21 mouse cellular contexts compared by ENCODE assay signal in genomic region chr13:93866638-93867037, GRCm38 (mm10).
DNase-seq lines count a peak whose midpoint lies in the region; ATAC-seq lines count a peak whose summit lies in the region.
"Had no signal": no experiment of that assay in that cellular context is flagged by ENCODE, and none has a peak within 500 bp of the region (broad histone marks: within the 10 kb centered on the region; RNA-seq: fewer than 3 reads in every experiment).

No protein-coding gene starts in this region.

- H3K4me3 ChIP-seq in heart, embryonic 14.5 days (ENCODE audit: control insufficient read depth in 1 of 2, insufficient read depth in 1 of 2, low read depth in 1 of 2, low read length in 2 of 2), result no peak overlapping the region
- H3K4me3 ChIP-seq: gastrocnemius, adult 2 months; hindbrain, embryonic 12.5 days; layer of hippocampus, adult 2 months; liver, embryonic 15.5 days had no signal

- H3K9ac ChIP-seq in heart, embryonic 14.5 days (ENCODE audit: low read length), result no peak overlapping the region
- H3K9ac ChIP-seq: hindbrain, embryonic 12.5 days; liver, embryonic 15.5 days had no signal

- WGBS in heart, embryonic 14.5 days, result 49% methylated on average over 5 of the region's 5 CpGs

- H3K4me2 ChIP-seq in heart, embryonic 14.5 days (ENCODE audit: low read length), result no peak overlapping the region
- H3K4me2 ChIP-seq: hindbrain, embryonic 12.5 days; liver, embryonic 15.5 days had no signal

- H3K27me3 ChIP-seq in heart, embryonic 14.5 days (ENCODE audit: control insufficient read depth, insufficient read depth, low read length), result no peaks in the 10 kb centered on the region
- H3K27me3 ChIP-seq: CH12.LX; hindbrain, embryonic 12.5 days; liver, embryonic 15.5 days had no signal

- no peaks in the 10 kb centered on the region for H3K9me3 ChIP-seq in heart, embryonic 14.5 days (ENCODE audit: control insufficient read depth, low read length)
- H3K9me3 ChIP-seq: liver, embryonic 15.5 days had no signal

- ATAC-seq in cerebellum, adult (ENCODE audit: insufficient number of reproducible peaks, low FRiP score, low TSS enrichment), result 0 out of 2 replicates have a peak, but pooled peaks have one; percentile 37
- ATAC-seq in heart, embryonic 14.5 days (ENCODE audit: insufficient number of reproducible peaks, insufficient read depth, low FRiP score, low read depth), result 0 out of 2 replicates have a peak, but pooled peaks have one; percentile 57
- ATAC-seq: inflammation-experienced regulatory T-cells, adult 6 months had no signal

- peak overlapping the region in 1 of 2 experiments; percentile 28; a peak in 1 of 4 replicates for H3K27ac ChIP-seq in heart, embryonic 14.5 days (replicated peaks in 1 of 2; ENCODE audit: control insufficient read depth in 1 of 2, insufficient read depth in 1 of 2, low read depth in 2 of 2, low read length in 2 of 2)
- H3K27ac ChIP-seq: gastrocnemius, adult 2 months; hindbrain, embryonic 12.5 days; layer of hippocampus, adult 2 months; liver, embryonic 15.5 days had no signal

- H3K4me1 ChIP-seq in heart, embryonic 14.5 days (ENCODE audit: control insufficient read depth in 2 of 2, insufficient read depth in 2 of 2, low read length in 2 of 2), result peaks cover 0 to 6% of the 10 kb centered on the region in 2 experiments; a peak in 1 of 4 replicates

- DNase-seq in cerebellum, adult 9-10 months, result no peak
- DNase-seq in heart, postnatal 36 days, result no peak
- peak; percentile 34 for DNase-seq in lung, postnatal 10 days
- DNase-seq in lung, postnatal 36 days, result no peak
- DNase-seq in adipocyte (ENCODE audit: low spot score), result peak; percentile 8
- no peak for DNase-seq in kidney, adult 8-10 months
- DNase-seq: embryo, embryonic 11 days; gastrocnemius, adult 2 months; kidney, adult 2 months; kidney, postnatal 14 days; layer of hippocampus, postnatal 36 days; lung, postnatal 14 days; right cerebral cortex, adult 18-20 months; thymus, postnatal 25 days had no signal

- H3K36me3 ChIP-seq in heart, embryonic 14.5 days (ENCODE audit: control insufficient read depth, insufficient read depth, low read length), result no peaks in the 10 kb centered on the region
- H3K36me3 ChIP-seq: hindbrain, embryonic 12.5 days; liver, embryonic 15.5 days had no signal

- intact Hi-C loops in heart, postnatal 36 days (cut with DNase I), result no loop called here

Comparison
In these comparisons a context has a peak if more than half of its experiments do, and no peak if none do; other contexts are left out.
1. DNase-seq: peak in lung, postnatal 10 days (single experiment) and adipocyte (single experiment); none in cerebellum, adult 9-10 months (single experiment), heart, postnatal 36 days (0 of 2), lung, postnatal 36 days (single experiment) and kidney, adult 8-10 months (0 of 2).